In genomic region chr5:22745885-22746532, GRCm38 (mm10) we compare ENCODE assay signal across 8 mouse cellular contexts. TPM values are rescaled to one million over a fixed set of nuclear protein-coding genes. Genes with fewer than 3 reads are reported as not detected.
DNase-seq lines count a peak whose midpoint lies in the region; ATAC-seq and TF ChIP-seq lines count a peak whose summit lies in the region.

Gene Lhfpl3 (plus strand): TSS chr5:22746059.

- no peak for TF ChIP-seq CTCF in kidney, postnatal 0 days (IDR thresholded peaks at IDR 0.05; ENCODE audit: low read depth)

- no peaks in the 10 kb centered on the region for H3K36me3 ChIP-seq in kidney, postnatal 0 days (ENCODE audit: insufficient read depth, low read length)
- no peaks in the 10 kb centered on the region for H3K36me3 ChIP-seq in forebrain, embryonic 11.5 days (ENCODE audit: control insufficient read depth, insufficient read depth, low read length)
- no peaks in the 10 kb centered on the region for H3K36me3 ChIP-seq in hindbrain, embryonic 15.5 days
- H3K36me3 ChIP-seq in limb, embryonic 14.5 days (ENCODE audit: control insufficient read depth, insufficient read depth, low read length) = no peaks in the 10 kb centered on the region

- TF ChIP-seq POLR2A in limb, embryonic 14.5 days (IDR thresholded peaks at IDR 0.05; ENCODE audit: borderline replicate concordance, extremely low read depth, insufficient read depth, insufficient read length) = no peak

- peak within 1 kb of the TSS; percentile 45 for H3K4me3 ChIP-seq in kidney, postnatal 0 days (replicated peaks; ENCODE audit: low read depth, low read length)
- peak within 1 kb of the TSS; percentile 28 for H3K4me3 ChIP-seq in brown adipose tissue, adult 24 weeks (ENCODE audit: insufficient read depth, low read depth, low read length)
- H3K4me3 ChIP-seq in forebrain, embryonic 11.5 days (ENCODE audit: low read depth, low read length) = peak within 1 kb of the TSS; percentile 55
- peak within 1 kb of the TSS; percentile 71 for H3K4me3 ChIP-seq in hindbrain, embryonic 15.5 days
- H3K4me3 ChIP-seq in limb, embryonic 14.5 days (replicated peaks; ENCODE audit: low read length) = peak within 1 kb of the TSS; percentile 56

- no peaks in the 10 kb centered on the region for H3K9me3 ChIP-seq in kidney, postnatal 0 days (replicated peaks; ENCODE audit: low read length)
- no peaks in the 10 kb centered on the region for H3K9me3 ChIP-seq in forebrain, embryonic 11.5 days (ENCODE audit: control insufficient read depth, low read length)
- H3K9me3 ChIP-seq in hindbrain, embryonic 15.5 days = no peaks in the 10 kb centered on the region
- H3K9me3 ChIP-seq in limb, embryonic 14.5 days (ENCODE audit: control insufficient read depth, low read length) = no peaks in the 10 kb centered on the region

- no peak for DNase-seq in kidney, postnatal 0 days (ENCODE audit: low spot score)
- DNase-seq in kidney, adult 8-10 months = no peak
- peak; percentile 81 for DNase-seq in forebrain, embryonic 11.5 days (ENCODE audit: low spot score)
- no peak for DNase-seq in limb, embryonic 14.5 days (ENCODE audit: low spot score)
- peak; percentile 68 for DNase-seq in retina, embryonic 14.5 days (ENCODE audit: low spot score)

- H3K4me1 ChIP-seq in kidney, postnatal 0 days (replicated peaks; ENCODE audit: insufficient read depth, low read length) = peaks cover 5% of the 10 kb centered on the region; the same call in 1 of the 2 replicates
- 0 out of 2 replicates have a peak, but pooled peaks cover 6% of the 10 kb centered on the region for H3K4me1 ChIP-seq in brown adipose tissue, adult 24 weeks (ENCODE audit: control insufficient read depth, insufficient read depth, insufficient read length, low read length)
- H3K4me1 ChIP-seq in forebrain, embryonic 11.5 days (replicated peaks; ENCODE audit: control insufficient read depth, insufficient read depth, low read length) = 0 out of 2 replicates have a peak, but pooled peaks cover 6% of the 10 kb centered on the region
- H3K4me1 ChIP-seq in hindbrain, embryonic 15.5 days (replicated peaks) = peaks cover 8% of the 10 kb centered on the region
- H3K4me1 ChIP-seq in limb, embryonic 14.5 days (ENCODE audit: control insufficient read depth, insufficient read depth, low read length) = 0 out of 2 replicates have a peak, but pooled peaks cover 3% of the 10 kb centered on the region

- WGBS in kidney, postnatal 0 days = under 1% methylated on average over 45 of the region's 53 CpGs
- 1% methylated on average over 32 of the region's 53 CpGs for WGBS in forebrain, embryonic 11.5 days
- under 1% methylated on average over 51 of the region's 53 CpGs for WGBS in hindbrain, embryonic 15.5 days
- under 1% methylated on average over 29 of the region's 53 CpGs for WGBS in limb, embryonic 14.5 days

- peak within 1 kb of the TSS; percentile 84 for H3K4me2 ChIP-seq in kidney, postnatal 0 days (ENCODE audit: low read length)
- H3K4me2 ChIP-seq in forebrain, embryonic 11.5 days (ENCODE audit: low read depth, low read length, severe bottlenecking) = peak within 1 kb of the TSS; percentile 98
- H3K4me2 ChIP-seq in hindbrain, embryonic 15.5 days = peak within 1 kb of the TSS; percentile 67
- H3K4me2 ChIP-seq in limb, embryonic 14.5 days (replicated peaks; ENCODE audit: low read depth, low read length, severe bottlenecking) = peak within 1 kb of the TSS; percentile 96

- H3K9ac ChIP-seq in kidney, postnatal 0 days (ENCODE audit: low read depth, low read length) = peak within 1 kb of the TSS; percentile 35; the same call in 1 of the 2 replicates
- peak within 1 kb of the TSS; percentile 67 for H3K9ac ChIP-seq in forebrain, embryonic 11.5 days (ENCODE audit: low read length)
- peak within 1 kb of the TSS; percentile 75 for H3K9ac ChIP-seq in hindbrain, embryonic 15.5 days
- H3K9ac ChIP-seq in limb, embryonic 14.5 days (ENCODE audit: low read depth, low read length, severe bottlenecking) = peak within 1 kb of the TSS; percentile 45

- ATAC-seq in kidney, postnatal 0 days (replicated peaks; ENCODE audit: low FRiP score, low read depth) = peak; percentile 63; the same call in 1 of the 2 replicates
- peak; percentile 89 for ATAC-seq in forebrain, embryonic 11.5 days (replicated peaks; ENCODE audit: low FRiP score)
- peak; percentile 92 for ATAC-seq in hindbrain, embryonic 15.5 days (ENCODE audit: low FRiP score, low read depth)
- peak; percentile 78 for ATAC-seq in limb, embryonic 14.5 days (ENCODE audit: low FRiP score, low read depth)
- no peak for ATAC-seq in erythroid progenitor cell, adult 5-6 weeks (replicated peaks; ENCODE audit: low FRiP score, poor library complexity, severe bottlenecking)

- H3K27me3 ChIP-seq in kidney, postnatal 0 days (ENCODE audit: insufficient read depth, low read length) = peaks cover 24% of the 10 kb centered on the region
- H3K27me3 ChIP-seq in forebrain, embryonic 11.5 days (ENCODE audit: control insufficient read depth, insufficient read depth, low read length) = peaks cover 7% of the 10 kb centered on the region
- H3K27me3 ChIP-seq in hindbrain, embryonic 15.5 days = peaks cover 7% of the 10 kb centered on the region; the same call in 1 of the 2 replicates
- H3K27me3 ChIP-seq in limb, embryonic 14.5 days (ENCODE audit: control insufficient read depth, insufficient read depth, low read length) = peaks cover 34% of the 10 kb centered on the region

- no peak within 1 kb of the TSS for H3K27ac ChIP-seq in kidney, postnatal 0 days
- no peak within 1 kb of the TSS for H3K27ac ChIP-seq in brown adipose tissue, adult 24 weeks (replicated peaks; ENCODE audit: low read depth, low read length)
- H3K27ac ChIP-seq in forebrain, embryonic 11.5 days (ENCODE audit: low read depth, low read length) = no peak within 1 kb of the TSS
- peak within 1 kb of the TSS; percentile 76 for H3K27ac ChIP-seq in hindbrain, embryonic 15.5 days (replicated peaks)
- H3K27ac ChIP-seq in limb, embryonic 14.5 days (replicated peaks; ENCODE audit: low read depth, low read length) = no peak within 1 kb of the TSS

RNA-seq across cellular contexts. Expression of gene Lhfpl3, which starts in this region (rescaled TPM):
- polyA plus RNA-seq in kidney, postnatal 0 days (2015; fragmentation: Nextera tagmentation; extraction: Ambion mirVana) = 0.84 and 1.3 TPM in 2 replicates
- polyA plus RNA-seq in brown adipose tissue, adult 24 weeks (2012; ENCODE audit: insufficient read depth, insufficient read length, missing spikeins) = 0.40 TPM in 1 of 2 replicates, not detected in the other
- polyA plus RNA-seq in forebrain, embryonic 11.5 days (2014; fragmentation: Nextera tagmentation; extraction: Ambion mirVana) = 0.25 and 0.28 TPM in 2 replicates
- 22.4 and 25.1 TPM in 2 replicates for polyA plus RNA-seq in hindbrain, embryonic 15.5 days (2015; fragmentation: Nextera tagmentation; extraction: Ambion mirVana)
- polyA plus RNA-seq in limb, embryonic 14.5 days (2012; rRNA removed) = 0.82 and 0.85 TPM in 2 replicates
- polyA plus RNA-seq in limb, embryonic 14.5 days (2014; fragmentation: Nextera tagmentation; extraction: Ambion mirVana) = 0.72 and 0.75 TPM in 2 replicates
- total RNA-seq in erythroid progenitor cell, adult 5-6 weeks (2015; ENCODE audit: low replicate concordance) = not detected in 2 replicates
- total RNA-seq in erythroid progenitor cell, adult 5-6 weeks (2017; ENCODE audit: low replicate concordance) = not detected in 2 replicates

Comparison
In these comparisons a context has a peak if more than half of its experiments do, and no peak if none do; other contexts are left out.
1. RNA of gene Lhfpl3 (polyA plus RNA-seq): 22.4 to 25.1 TPM in hindbrain, embryonic 15.5 days; 0.84 to 1.3 TPM in kidney, postnatal 0 days, 0.72 to 0.85 TPM in limb, embryonic 14.5 days, 0.40 TPM in brown adipose tissue, adult 24 weeks and 0.25 to 0.28 TPM in forebrain, embryonic 11.5 days; every median in the first group is over 10 times any median in the second.
2. Peak in DNase-seq, ATAC-seq, H3K4me3 ChIP-seq, H3K9ac ChIP-seq and H3K4me2 ChIP-seq in forebrain, embryonic 11.5 days; RNA of the gene not detected or under 1 TPM.
3. Peak in ATAC-seq, H3K4me3 ChIP-seq, H3K9ac ChIP-seq and H3K4me2 ChIP-seq in limb, embryonic 14.5 days; RNA of the gene not detected or under 1 TPM.
4. Peak in every context shown above with its lines, with median percentiles within 50 percentile points of each other: H3K4me2 ChIP-seq, H3K4me3 ChIP-seq and H3K9ac ChIP-seq.